Mouse (Mus musculus): ENCODE results near the gene Inppl1. TPM values are rescaled to one million over a fixed set of nuclear protein-coding genes. Genes with fewer than 3 reads are reported as not detected.

The Inppl1 gene
- polyA plus RNA-seq (2011; ENCODE audit: insufficient read length, low read depth, missing spikeins) = 61.7 and 73.8 TPM in 2 replicates

DNA sequence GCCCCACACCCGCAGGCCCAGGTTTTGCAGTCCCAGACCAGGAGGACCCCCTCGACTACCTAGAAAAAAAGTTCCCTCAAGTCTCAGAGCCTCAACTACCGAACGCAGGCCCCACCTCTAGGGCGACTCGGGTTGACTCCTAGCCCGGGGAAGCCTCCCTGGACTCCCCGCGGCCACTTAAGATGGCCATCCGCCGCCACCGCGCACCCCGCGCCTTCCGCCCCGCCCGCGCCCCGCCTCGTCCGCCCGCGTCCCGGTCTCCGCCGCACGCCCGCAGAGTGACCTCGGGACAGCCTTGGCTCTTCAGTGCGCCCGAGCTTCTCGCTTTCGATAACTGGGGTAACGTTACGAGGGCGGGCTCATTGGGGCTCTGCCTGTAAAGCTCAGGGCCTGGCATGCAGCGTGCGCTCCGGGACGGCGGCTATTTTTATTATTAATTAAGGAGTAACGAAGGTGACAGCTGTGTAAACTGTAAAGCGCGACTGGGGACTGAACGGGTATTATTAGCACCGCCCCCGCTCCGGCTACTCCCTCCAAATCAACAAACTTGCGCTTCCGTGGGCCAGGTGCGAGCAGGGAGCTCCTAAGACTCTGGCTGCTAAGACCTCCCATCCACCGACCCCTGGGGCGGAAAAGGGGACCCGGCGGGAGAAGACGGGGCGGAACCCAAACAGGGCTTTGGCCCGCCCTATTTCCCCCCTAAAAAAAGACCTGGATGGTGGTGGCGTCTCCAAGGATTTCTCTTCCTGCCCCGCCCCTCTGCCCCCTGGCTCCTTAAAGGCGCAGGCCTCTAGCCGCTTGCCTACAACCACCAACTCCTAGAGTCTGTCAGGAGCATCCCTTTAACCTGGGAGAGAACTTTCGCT is at the start of gene Inppl1:
Gene Inppl1, minus strand, starts transcription at position 624 of the 866 bp plus-strand sequence.
- peak within 1 kb of the TSS; percentile 90 for H3K27ac ChIP-seq (ENCODE audit: insufficient read depth, low read length)
- peaks cover 7% of the 10 kb centered on the region for H3K4me1 ChIP-seq (ENCODE audit: control insufficient read depth, insufficient read depth, low read length)
- peak within 1 kb of the TSS; percentile 79 for H3K4me3 ChIP-seq (ENCODE audit: insufficient read depth, low read length)
- no peak for TF ChIP-seq CTCF (IDR thresholded peaks at IDR 0.05; ENCODE audit: borderline replicate concordance, insufficient read depth, low read length)
- TF ChIP-seq POLR2A (IDR thresholded peaks at IDR 0.05; ENCODE audit: low read depth, low read length) = peak; percentile 67

DNA sequence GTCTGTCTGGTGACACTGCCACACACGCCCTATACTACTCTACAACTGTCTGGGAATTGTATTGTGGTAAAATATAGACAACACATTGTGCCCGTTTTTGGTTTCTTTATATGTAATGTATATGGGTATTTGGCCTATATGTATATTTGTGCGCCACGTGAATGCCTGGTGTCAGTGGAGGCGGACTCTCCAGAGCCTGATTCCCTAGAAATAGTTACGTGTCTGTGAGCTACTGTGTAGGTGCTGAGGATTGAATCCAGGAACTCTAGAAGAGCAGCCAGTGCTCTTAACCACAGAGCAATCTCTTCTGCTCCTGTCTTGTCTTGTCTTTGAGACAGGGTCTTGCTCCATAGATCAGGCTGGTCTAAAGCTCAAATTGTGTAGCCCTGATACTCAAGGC is 48.2 kb upstream of the Inppl1 start:
- no peak for TF ChIP-seq CTCF (IDR thresholded peaks at IDR 0.05; ENCODE audit: borderline replicate concordance, insufficient read depth, low read length)
- TF ChIP-seq POLR2A (IDR thresholded peaks at IDR 0.05; ENCODE audit: low read depth, low read length) = no peak
- Histone ChIP-seq H3K4me1 (ENCODE audit: control insufficient read depth, insufficient read depth, low read length) (no peaks in the 10 kb centered on the region), H3K27ac (ENCODE audit: insufficient read depth, low read length) (no peak overlapping the region), H3K4me3 (ENCODE audit: insufficient read depth, low read length) (no peak overlapping the region)

DNA sequence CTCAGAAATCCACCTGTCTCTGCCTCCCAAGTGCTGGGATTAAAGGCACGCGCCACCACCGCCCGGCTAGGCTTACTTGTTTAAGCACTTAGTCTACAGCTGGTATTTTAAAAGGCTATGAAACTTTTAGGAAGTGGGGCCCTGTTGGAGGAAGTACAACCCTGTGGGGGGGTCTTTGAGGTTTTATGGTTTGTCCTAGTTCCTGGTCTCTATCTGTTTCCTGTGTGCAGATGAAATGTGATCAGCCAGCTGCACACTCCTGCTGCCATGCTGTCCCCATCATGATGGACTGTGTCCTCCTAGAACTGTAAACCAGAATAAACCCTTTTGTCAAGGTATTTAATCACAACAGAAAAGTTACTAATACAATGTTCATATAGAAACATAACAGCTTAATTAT is 46.1 kb upstream of the Inppl1 start:
- Histone ChIP-seq H3K27ac (ENCODE audit: insufficient read depth, low read length) (no peak overlapping the region), H3K4me3 (ENCODE audit: insufficient read depth, low read length) (no peak overlapping the region)
- TF ChIP-seq POLR2A (IDR thresholded peaks at IDR 0.05; ENCODE audit: low read depth, low read length) = no peak
- no peak for TF ChIP-seq CTCF (IDR thresholded peaks at IDR 0.05; ENCODE audit: borderline replicate concordance, insufficient read depth, low read length)

DNA sequence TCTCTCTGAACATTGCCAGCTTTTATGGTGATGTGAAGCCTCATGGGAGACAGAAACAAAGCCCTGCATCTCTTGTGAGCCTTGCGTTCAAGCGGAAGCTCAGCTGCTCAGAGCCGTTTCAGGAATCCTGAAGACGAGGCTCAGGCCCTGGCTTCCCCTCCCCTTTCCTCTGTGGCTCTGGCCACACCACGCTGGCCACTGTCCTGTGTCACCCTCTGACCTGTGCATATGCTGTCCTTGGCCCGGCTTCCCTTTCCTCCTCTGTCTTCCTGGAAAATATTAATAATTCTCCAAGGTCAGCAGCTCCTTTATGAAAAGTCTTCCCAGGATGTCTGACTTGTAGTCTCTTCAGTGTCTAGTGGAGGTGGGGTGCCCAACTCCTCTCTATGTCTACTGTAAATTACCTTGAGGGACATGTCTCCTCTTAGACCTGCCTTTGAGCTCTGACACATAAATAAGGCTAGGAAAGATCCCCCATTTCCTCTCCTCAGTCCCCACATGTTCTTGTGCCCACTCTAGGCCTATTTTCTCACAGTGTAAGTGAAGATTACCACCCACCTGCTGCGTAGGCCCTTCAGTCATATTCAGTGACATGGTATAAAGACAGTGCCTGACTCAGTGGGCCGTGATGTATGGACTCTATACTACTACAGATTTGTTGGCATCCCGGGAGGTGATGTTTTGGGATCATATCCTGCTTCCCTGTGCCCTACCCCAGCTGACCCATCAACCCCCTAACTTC is 44.6 kb upstream of the Inppl1 start:
- no peak for TF ChIP-seq CTCF (IDR thresholded peaks at IDR 0.05; ENCODE audit: borderline replicate concordance, insufficient read depth, low read length)
- no peak for TF ChIP-seq POLR2A (IDR thresholded peaks at IDR 0.05; ENCODE audit: low read depth, low read length)
- no peaks in the 10 kb centered on the region for H3K4me1 ChIP-seq (ENCODE audit: control insufficient read depth, insufficient read depth, low read length)
- no peak overlapping the region for H3K4me3 ChIP-seq (ENCODE audit: insufficient read depth, low read length)
- H3K27ac ChIP-seq (ENCODE audit: insufficient read depth, low read length) = no peak overlapping the region

More for the DNA sequence above, 46.1 kb upstream of the Inppl1 start:
- H3K4me1 ChIP-seq (ENCODE audit: control insufficient read depth, insufficient read depth, low read length) = no peaks in the 10 kb centered on the region

DNA sequence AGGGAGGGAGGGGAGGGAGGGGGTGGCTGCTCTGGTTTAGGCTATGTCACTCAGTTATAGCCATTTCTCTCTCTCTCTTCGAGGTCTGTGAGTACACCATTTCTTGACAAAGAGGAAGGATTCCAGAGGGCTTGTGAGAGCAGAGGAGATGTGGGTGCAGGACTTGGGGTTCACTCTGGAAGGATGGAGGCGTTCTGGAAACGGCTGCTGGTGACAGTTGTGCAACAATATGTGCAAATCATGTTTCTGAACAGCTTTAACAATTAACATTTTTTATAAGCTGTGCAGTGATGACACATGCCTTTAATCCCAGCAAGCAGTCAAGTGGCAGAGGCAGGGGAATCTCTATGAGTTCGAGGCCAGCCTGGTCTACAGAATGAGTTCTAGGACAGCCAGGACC is 42.8 kb upstream of the Inppl1 start:
- no peaks in the 10 kb centered on the region for H3K4me1 ChIP-seq (ENCODE audit: control insufficient read depth, insufficient read depth, low read length)
- H3K27ac ChIP-seq (ENCODE audit: insufficient read depth, low read length) = no peak overlapping the region
- no peak overlapping the region for H3K4me3 ChIP-seq (ENCODE audit: insufficient read depth, low read length)
- TF ChIP-seq POLR2A (IDR thresholded peaks at IDR 0.05; ENCODE audit: low read depth, low read length) = no peak

DNA sequence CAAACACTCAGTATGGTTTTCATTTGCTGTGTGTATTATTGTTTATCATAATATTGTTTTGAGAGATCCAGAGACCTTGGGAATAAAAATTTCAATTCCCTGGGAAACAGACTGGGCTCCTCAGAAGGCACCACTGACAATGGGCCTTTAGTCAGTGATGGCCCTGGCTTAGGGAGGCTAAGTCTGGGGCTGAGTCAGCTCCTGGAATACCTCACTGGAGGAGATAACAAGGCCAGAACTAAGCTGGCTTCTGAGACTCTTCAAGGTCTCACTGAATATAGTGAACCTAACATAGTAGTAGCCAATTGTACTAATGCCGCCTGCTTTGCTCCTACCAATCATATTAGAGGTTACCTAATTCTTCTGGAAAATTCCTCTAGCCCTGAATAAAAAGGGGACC is 37.9 kb upstream of the Inppl1 start:
- no peaks in the 10 kb centered on the region for H3K4me1 ChIP-seq (ENCODE audit: control insufficient read depth, insufficient read depth, low read length)
- H3K4me3 ChIP-seq (ENCODE audit: insufficient read depth, low read length) = no peak overlapping the region
- no peak overlapping the region for H3K27ac ChIP-seq (ENCODE audit: insufficient read depth, low read length)
- TF ChIP-seq POLR2A (IDR thresholded peaks at IDR 0.05; ENCODE audit: low read depth, low read length) (no peak), CTCF (IDR thresholded peaks at IDR 0.05; ENCODE audit: borderline replicate concordance, insufficient read depth, low read length) (no peak)

DNA sequence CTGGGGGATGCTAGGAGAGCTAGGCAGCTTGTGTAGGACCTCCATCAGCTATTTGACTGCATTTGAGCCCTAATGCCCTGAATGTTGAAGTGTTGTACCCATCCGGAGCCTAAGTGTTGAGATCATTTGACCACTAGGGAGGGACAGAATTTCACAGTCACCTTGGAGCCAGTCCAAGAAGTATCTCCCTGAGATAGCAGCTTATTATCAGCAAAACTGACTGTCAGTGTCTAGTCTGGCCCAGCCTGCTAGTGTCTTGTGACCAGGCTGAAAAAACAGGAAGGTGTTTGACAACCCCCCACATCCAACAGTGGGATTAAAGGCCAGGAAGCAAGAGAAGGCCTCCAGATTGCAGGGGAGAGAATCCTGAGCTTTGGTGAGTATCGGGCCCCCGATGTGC is 33.3 kb upstream of the Inppl1 start:
- TF ChIP-seq POLR2A (IDR thresholded peaks at IDR 0.05; ENCODE audit: low read depth, low read length) (no peak), CTCF (IDR thresholded peaks at IDR 0.05; ENCODE audit: borderline replicate concordance, insufficient read depth, low read length) (no peak)
- no peak overlapping the region for H3K27ac ChIP-seq (ENCODE audit: insufficient read depth, low read length)
- H3K4me3 ChIP-seq (ENCODE audit: insufficient read depth, low read length) = no peak overlapping the region
- H3K4me1 ChIP-seq (ENCODE audit: control insufficient read depth, insufficient read depth, low read length) = no peaks in the 10 kb centered on the region; the same call in 1 of the 2 replicates

DNA sequence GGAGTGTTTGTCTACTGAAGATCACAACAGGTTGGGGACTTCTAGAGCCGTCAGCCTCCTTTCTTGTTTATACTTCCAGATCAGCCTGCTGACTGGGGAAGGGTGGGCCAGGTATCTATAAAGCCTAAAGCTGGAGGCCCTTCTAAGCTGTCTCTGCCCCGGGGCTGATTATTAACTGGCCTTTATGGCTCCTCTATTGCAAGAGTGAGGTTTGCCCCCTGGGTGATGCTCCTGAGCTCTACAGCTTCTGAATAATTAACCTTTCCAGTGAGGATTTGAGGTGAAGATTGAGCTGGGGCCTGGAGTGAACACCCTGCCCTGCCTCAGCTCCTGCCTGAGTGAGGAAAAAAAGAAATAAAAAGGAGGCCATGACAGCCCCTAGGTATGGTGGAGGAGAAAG is 32.6 kb upstream of the Inppl1 start, which contains the start of gene Folr1:
Gene Folr1, minus strand, starts transcription at position 160 of the 400 bp plus-strand sequence.
- Histone ChIP-seq H3K4me1 (ENCODE audit: control insufficient read depth, insufficient read depth, low read length) (no peaks in the 10 kb centered on the region; the same call in 1 of the 2 replicates), H3K4me3 (ENCODE audit: insufficient read depth, low read length) (no peak within 1 kb of the TSS), H3K27ac (ENCODE audit: insufficient read depth, low read length) (no peak within 1 kb of the TSS)
- no peak for TF ChIP-seq POLR2A (IDR thresholded peaks at IDR 0.05; ENCODE audit: low read depth, low read length)
- TF ChIP-seq CTCF (IDR thresholded peaks at IDR 0.05; ENCODE audit: borderline replicate concordance, insufficient read depth, low read length) = no peak

DNA sequence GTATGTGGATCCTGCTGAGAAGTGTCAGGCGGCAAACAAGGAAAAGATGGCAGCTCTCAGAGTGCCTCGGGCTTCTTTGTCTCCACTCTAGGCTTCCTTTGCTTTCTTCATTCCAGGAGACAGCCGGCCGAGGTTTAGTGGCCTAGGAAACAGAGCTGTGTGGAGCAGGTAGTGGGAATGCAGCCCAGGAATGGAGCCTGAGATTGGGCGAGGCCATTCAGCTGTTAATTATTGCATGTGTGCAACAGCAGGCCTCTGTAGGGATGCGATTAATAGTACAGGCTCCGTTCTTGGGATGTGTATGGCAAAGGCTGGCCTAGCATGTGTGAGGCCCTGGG is 31.1 kb upstream of the Inppl1 start:
- TF ChIP-seq CTCF (IDR thresholded peaks at IDR 0.05; ENCODE audit: borderline replicate concordance, insufficient read depth, low read length) (no peak), POLR2A (IDR thresholded peaks at IDR 0.05; ENCODE audit: low read depth, low read length) (no peak)

More for the DNA sequence above, 31.1 kb upstream of the Inppl1 start:
- Histone ChIP-seq H3K27ac (ENCODE audit: insufficient read depth, low read length) (no peak overlapping the region), H3K4me3 (ENCODE audit: insufficient read depth, low read length) (no peak overlapping the region), H3K4me1 (ENCODE audit: control insufficient read depth, insufficient read depth, low read length) (no peaks in the 10 kb centered on the region; the same call in 1 of the 2 replicates)

Data from embryonic fibroblast, embryonic 13.5 days (primary cell).